Mouse (Mus musculus) left cerebral cortex, adult 2 months (tissue): Measurements from ENCODE around the gene Nkx2-3. TPM values are rescaled to one million over a fixed set of nuclear protein-coding genes. Genes with fewer than 3 reads are reported as not detected.

Source experiments
- DNase-seq, 2 experiments: peaks; one replicate each; pipeline ENCODE4 v3.0.0; 2021 to 2022; ENCODE audit warnings: low spot score in 2 of 2, mixed read lengths in 1 of 2; ENCODE audit errors: extremely low spot score in 1 of 2
- H3K27ac ChIP-seq: fragments of 200-600 bp; 2 replicates; pipeline ENCODE4 v1.8.1; 2022
- H3K4me3 ChIP-seq: fragments of 200-600 bp; 2 replicates; pipeline ENCODE4 v1.8.1; 2022
- CTCF ChIP-seq: fragments of 200-600 bp; IDR thresholded peaks from 2 replicates; pipeline ENCODE4 v1.8.1; 2022; ENCODE audit warnings: antibody characterized with exemption, mild to moderate bottlenecking, moderate library complexity
- intact Hi-C: fragments of 180-260 bp; cut with DNase I; formaldehyde crosslinking; loops from one replicate; pipeline ENCODE4 v1.15.1; 2025
- total RNA-seq, 2 experiments: library from RNA; stranded (reverse); gene quantifications; 2 replicates each; pipeline ENCODE4 v1.2.3; 2021

Nkx2-3 gene
- total RNA-seq, 2 experiments from 2014 or later: not detected

GRCm38 (mm10) chr19:43629088-43629487, 17.0 kb downstream of the Nkx2-3 start:
- no peak for DNase-seq
- no peak for TF ChIP-seq CTCF
- Histone ChIP-seq H3K27ac (no peak overlapping the region), H3K4me3 (no peak overlapping the region)
- intact Hi-C loops: no loop called here

GRCm38 (mm10) chr19:43630466-43631251, 18.5 kb downstream of the Nkx2-3 start:
- no peak overlapping the region for H3K27ac ChIP-seq
- TF ChIP-seq CTCF: peak; percentile 75
- DNase-seq: peak; percentile 73 to 80
- no peak overlapping the region for H3K4me3 ChIP-seq
- intact Hi-C loops: loop anchor here (2.0 kb wide), 3 partner anchors 24 to 130 kb away; no protein-coding TSS in a partner anchor

DNA sequence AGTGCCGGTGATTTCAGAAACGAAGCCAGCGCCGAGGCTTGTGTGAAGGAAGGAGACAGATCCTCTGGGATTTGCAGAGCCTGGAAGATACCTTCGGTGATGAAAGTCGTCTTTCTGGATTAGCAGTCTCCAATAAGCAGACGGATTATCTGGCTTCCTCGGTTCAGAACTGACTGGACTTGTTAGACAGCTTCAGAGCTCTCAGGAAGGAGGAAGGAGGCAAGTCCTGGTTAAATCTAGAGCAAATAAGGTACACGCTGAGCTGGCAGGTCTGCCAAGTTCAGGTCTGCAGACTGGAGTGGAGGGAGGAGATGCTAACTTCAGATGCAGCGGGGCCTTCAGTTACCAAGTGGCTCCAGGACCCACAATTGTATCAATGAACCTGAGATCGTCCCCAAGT, 29.7 kb downstream of the Nkx2-3 start:
- DNase-seq: no peak
- intact Hi-C loops: no loop called here
- Histone ChIP-seq H3K27ac (no peak overlapping the region), H3K4me3 (no peak overlapping the region)
- no peak for TF ChIP-seq CTCF

DNA sequence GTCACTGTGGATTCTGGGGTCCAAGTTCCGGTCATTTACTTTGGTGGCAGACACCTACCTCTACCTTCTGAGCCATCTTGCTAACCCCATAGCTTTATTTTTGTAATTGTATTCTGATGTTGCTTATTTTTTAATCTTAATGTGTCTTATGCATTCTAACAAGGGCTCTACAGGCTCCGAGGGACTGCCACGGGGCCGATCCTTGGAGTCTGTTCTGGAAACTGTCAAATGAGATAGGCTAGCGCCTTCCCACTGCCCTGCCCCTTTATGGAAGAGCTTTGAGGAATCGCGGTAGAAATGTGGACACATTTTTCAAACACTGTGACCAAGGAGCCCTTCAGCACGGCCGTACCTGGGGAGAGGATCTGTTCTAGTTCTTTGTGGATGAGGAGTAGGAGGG, 30.7 kb downstream of the Nkx2-3 start:
- Histone ChIP-seq H3K27ac (no peak overlapping the region), H3K4me3 (no peak overlapping the region)
- no peak for TF ChIP-seq CTCF
- DNase-seq: no peak
- intact Hi-C loops: no loop called here

DNA sequence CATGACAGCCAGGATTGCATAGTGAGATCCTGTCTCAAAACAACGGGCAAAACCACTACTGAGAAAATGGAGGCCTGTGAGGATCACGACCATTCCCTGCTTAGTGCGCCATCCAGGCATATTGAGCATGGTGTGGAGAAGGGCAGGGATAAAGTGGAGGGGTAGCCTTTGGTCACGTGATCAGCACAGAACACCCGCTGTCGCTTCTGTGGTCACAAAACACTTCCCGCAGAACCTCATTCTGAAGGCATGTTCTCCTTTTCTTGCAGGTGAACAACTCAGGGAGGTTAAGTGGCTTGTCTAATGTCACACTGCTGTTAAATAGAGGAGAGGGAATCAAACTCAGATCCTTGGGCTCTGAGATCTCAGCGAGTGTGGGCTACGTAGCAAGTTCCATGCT, 33.4 kb downstream of the Nkx2-3 start:
- TF ChIP-seq CTCF: no peak
- H3K4me3 ChIP-seq: no peak overlapping the region
- DNase-seq: no peak
- H3K27ac ChIP-seq: no peak overlapping the region
- intact Hi-C loops: no loop called here

- no peak overlapping the region for H3K4me3 ChIP-seq
- intact Hi-C loops: no loop called here
- H3K27ac ChIP-seq: no peak overlapping the region
- DNase-seq: no peak
- TF ChIP-seq CTCF: no peak
These were observed 34.7 kb downstream of the Nkx2-3 start for GRCm38 (mm10) chr19:43646852-43647251.

GRCm38 (mm10) chr19:43647261-43647660, 35.1 kb downstream of the Nkx2-3 start:
- Histone ChIP-seq H3K4me3 (no peak overlapping the region), H3K27ac (no peak overlapping the region)
- no peak for DNase-seq
- intact Hi-C loops: no loop called here
- TF ChIP-seq CTCF: no peak

- Histone ChIP-seq H3K4me3 (no peak overlapping the region), H3K27ac (no peak overlapping the region)
- intact Hi-C loops: no loop called here
- DNase-seq: no peak
- no peak for TF ChIP-seq CTCF
These were observed 36.2 kb downstream of the Nkx2-3 start for GRCm38 (mm10) chr19:43648343-43648742.

- DNase-seq: no peak
- intact Hi-C loops: no loop called here
- H3K4me3 ChIP-seq: no peak overlapping the region
- no peak overlapping the region for H3K27ac ChIP-seq
- TF ChIP-seq CTCF: no peak
These were observed 39.2 kb downstream of the Nkx2-3 start for GRCm38 (mm10) chr19:43651241-43651785.

DNA sequence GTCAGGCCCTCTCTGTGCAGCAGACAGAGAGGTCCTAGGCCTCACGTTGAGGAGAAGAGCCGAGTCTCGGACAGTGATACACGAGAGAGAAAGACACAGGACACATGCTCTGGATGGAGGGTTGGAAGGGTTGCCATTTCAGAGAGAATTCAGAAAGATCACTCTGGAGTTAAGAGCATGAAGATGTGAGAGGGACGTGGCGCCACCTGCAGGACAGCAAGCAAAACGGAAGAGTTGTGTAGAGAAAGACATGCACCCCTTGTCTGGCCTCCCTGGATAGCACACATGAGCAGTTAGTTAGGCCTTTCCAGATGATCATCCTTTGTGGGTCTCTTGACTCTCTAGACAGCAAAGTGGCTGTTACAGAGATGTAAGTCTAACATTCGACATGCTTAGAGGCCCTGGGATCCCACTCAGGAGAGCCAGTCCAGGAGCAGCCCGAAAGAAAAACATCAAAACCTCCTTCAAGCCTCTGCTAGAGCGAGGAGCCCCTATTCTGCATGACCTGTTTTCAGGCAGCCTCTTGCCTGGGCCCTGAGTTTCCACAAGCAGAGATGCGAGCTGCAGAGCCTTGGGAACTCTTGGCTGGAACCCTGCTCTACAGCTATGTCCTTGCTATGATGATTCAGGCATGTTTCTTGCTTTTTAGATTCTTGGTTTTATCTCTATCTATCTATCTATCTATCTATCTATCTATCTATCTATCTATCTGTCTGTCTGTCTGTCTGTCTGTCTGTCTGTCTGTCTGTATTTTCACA, 43.8 kb downstream of the Nkx2-3 start:
- intact Hi-C loops: loop anchor here (1.0 to 2.0 kb wide), 2 partner anchors 25 to 126 kb away; no protein-coding TSS in a partner anchor
- peak; percentile 54 to 56 for DNase-seq
- peak; percentile 72 for TF ChIP-seq CTCF
- H3K4me3 ChIP-seq: no peak overlapping the region
- no peak overlapping the region for H3K27ac ChIP-seq

DNA sequence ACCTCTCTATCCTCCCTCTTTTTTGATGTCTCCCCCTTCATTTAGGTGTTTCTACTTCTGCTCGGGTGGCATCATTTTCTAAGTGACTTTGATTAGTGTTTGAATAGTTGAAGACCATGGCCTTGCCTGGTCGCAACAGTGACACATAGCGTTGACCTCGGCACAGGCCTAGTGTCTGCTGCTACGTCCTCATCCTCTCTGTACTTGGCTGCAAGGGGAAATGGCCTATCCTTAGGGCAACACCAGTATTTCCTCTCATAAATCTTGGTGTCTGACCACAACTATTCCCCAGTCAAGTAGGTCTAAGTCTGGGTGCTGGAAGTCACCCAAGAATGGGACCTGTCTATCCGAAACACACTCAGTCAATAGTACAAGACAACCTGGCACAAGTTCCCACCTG, 47.5 kb downstream of the Nkx2-3 start:
- no peak for DNase-seq
- no peak overlapping the region for H3K4me3 ChIP-seq
- no peak overlapping the region for H3K27ac ChIP-seq
- intact Hi-C loops: no loop called here
- TF ChIP-seq CTCF: no peak

- intact Hi-C loops: no loop called here
- Histone ChIP-seq H3K4me3 (no peak overlapping the region), H3K27ac (no peak overlapping the region)
- no peak for DNase-seq
- no peak for TF ChIP-seq CTCF
These were observed 48.6 kb downstream of the Nkx2-3 start for GRCm38 (mm10) chr19:43660774-43661173.
